Mouse (Mus musculus) stomach, embryonic 14.5 days (tissue): Measurements from ENCODE around the gene Hgd. TPM values are rescaled to one million over a fixed set of nuclear protein-coding genes. Genes with fewer than 3 reads are reported as not detected.

ENCODE experiments used
- ATAC-seq: fragments of 200-750 bp; cut with Nextera tagmentation; 2 replicates; pipeline ENCODE4 v1.8.0; 2017; ENCODE audit warnings: low read depth, moderate TSS enrichment; ENCODE audit not compliant: insufficient number of reproducible peaks, insufficient read depth, low FRiP score
- H3K27ac ChIP-seq: fragments of 300-500 bp; sonication (generic); 2 replicates; pipeline ENCODE4 v1.5.1; 2014; ENCODE audit warnings: mild to moderate bottlenecking, low read length, moderate library complexity, mixed read lengths
- H3K27me3 ChIP-seq: fragments of 300-500 bp; sonication (generic); 2 replicates; pipeline ENCODE4 v1.6.1; 2014; ENCODE audit warnings: low read length, control low read depth, mixed read lengths; ENCODE audit not compliant: control insufficient read depth, insufficient read depth
- H3K36me3 ChIP-seq: fragments of 300-500 bp; sonication (generic); 2 replicates; pipeline ENCODE4 v1.6.1; 2014; ENCODE audit warnings: mild to moderate bottlenecking, control low read depth, low read length, moderate library complexity, mixed read lengths; ENCODE audit not compliant: control insufficient read depth, insufficient read depth
- H3K4me1 ChIP-seq: fragments of 300-500 bp; sonication (generic); 2 replicates; pipeline ENCODE4 v1.6.1; 2014; ENCODE audit warnings: low read length, control low read depth, mixed read lengths; ENCODE audit not compliant: control insufficient read depth, insufficient read depth
- H3K4me2 ChIP-seq: fragments of 300-500 bp; sonication (generic); replicated peaks from 2 replicates; pipeline ENCODE4 v1.6.1; 2014; ENCODE audit warnings: low read depth, low read length, control low read depth
- H3K4me3 ChIP-seq: fragments of 300-500 bp; sonication (generic); 2 replicates; pipeline ENCODE4 v1.5.1; 2014; ENCODE audit warnings: low read depth, low read length, control low read depth
- H3K9ac ChIP-seq: fragments of 300-500 bp; sonication (generic); replicated peaks from 2 replicates; pipeline ENCODE4 v1.6.1; 2014; ENCODE audit warnings: low read depth, mild to moderate bottlenecking, control low read depth, low read length, moderate library complexity, mixed read lengths
- H3K9me3 ChIP-seq: fragments of 300-500 bp; sonication (generic); 2 replicates; pipeline ENCODE4 v1.6.1; 2016; ENCODE audit warnings: low read depth, low read length, control low read depth; ENCODE audit not compliant: control insufficient read depth
- WGBS: fragments of 180-500 bp; shearing (Covaris S2); extraction: QIAGEN DNeasy Blood & Tissue Kit; methylation state at CpG from one replicate; pipeline ENCODE4 v1.1.7; 2014; 5-methylcytosine and 5-hydroxymethylcytosine counted together
- polyA plus RNA-seq: library from polyadenylated mRNA; unstranded; fragments of >200 nt; fragmentation: Nextera tagmentation; extraction: Ambion mirVana; gene quantifications from 2 replicates; pipeline ENCODE4 v1.2.1, GENCODE M21; 2014

The Hgd gene
- polyA plus RNA-seq, 1 experiment from 2014 or later, result not detected

DNA sequence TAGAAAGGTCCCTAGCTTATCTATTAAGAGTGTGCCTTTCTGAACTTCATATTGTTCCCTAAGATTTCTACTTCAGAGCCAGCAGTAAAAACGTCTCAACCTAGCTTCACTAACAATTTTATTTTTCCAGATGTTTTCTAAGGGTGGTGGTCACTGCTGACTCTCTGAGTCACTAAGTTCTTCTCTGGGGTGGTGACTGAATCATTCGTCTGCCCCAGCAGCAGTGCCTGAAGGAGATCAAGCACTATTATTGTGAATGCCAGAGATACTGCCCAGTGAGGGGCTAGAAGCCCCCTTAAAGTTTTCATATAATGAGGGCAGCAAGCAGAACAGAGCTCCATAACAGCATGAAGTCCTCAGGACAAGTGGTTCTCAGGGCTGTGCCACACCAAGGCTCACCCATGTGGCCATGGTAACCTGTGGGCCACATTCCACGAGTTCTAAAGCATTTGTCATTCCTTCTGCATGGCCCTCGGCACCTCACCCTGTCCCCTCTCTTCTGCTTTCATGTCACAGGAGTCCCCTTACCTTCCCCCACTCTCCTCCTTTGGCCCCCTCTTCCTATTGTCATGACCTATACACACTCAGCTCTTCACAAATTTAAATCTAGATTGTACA is 90.8 kb downstream of the Hgd start:
- ATAC-seq, result no peak

GRCm38 (mm10) chr16:37675326-37675725 is 95.4 kb downstream of the Hgd start:
- H3K9ac ChIP-seq, result no peak overlapping the region
- H3K4me3 ChIP-seq, result no peak overlapping the region
- no peak for ATAC-seq
- no peaks in the 10 kb centered on the region for H3K4me1 ChIP-seq
- H3K9me3 ChIP-seq, result no peaks in the 10 kb centered on the region
- 88% methylated on average over 5 of the region's 5 CpGs for WGBS
- no peaks in the 10 kb centered on the region for H3K36me3 ChIP-seq
- H3K27me3 ChIP-seq, result no peaks in the 10 kb centered on the region
- H3K4me2 ChIP-seq, result no peak overlapping the region
- H3K27ac ChIP-seq, result no peak overlapping the region

More for the DNA sequence above, 90.8 kb downstream of the Hgd start:
- Histone ChIP-seq H3K36me3 (no peaks in the 10 kb centered on the region), H3K9ac (no peak overlapping the region), H3K27me3 (no peaks in the 10 kb centered on the region), H3K4me3 (no peak overlapping the region), H3K27ac (no peak overlapping the region), H3K4me1 (no peaks in the 10 kb centered on the region), H3K4me2 (no peak overlapping the region), H3K9me3 (no peaks in the 10 kb centered on the region)
- 32% methylated on average over 4 of the region's 4 CpGs for WGBS

GRCm38 (mm10) chr16:37676024-37676676 is 96.2 kb downstream of the Hgd start:
- no peaks in the 10 kb centered on the region for H3K36me3 ChIP-seq
- no peak overlapping the region for H3K4me2 ChIP-seq
- no peak overlapping the region for H3K27ac ChIP-seq
- H3K4me1 ChIP-seq, result no peaks in the 10 kb centered on the region
- no peak for ATAC-seq
- H3K9me3 ChIP-seq, result no peaks in the 10 kb centered on the region
- no peaks in the 10 kb centered on the region for H3K27me3 ChIP-seq
- H3K9ac ChIP-seq, result no peak overlapping the region
- no peak overlapping the region for H3K4me3 ChIP-seq
- WGBS, result 56% methylated on average over 17 of the region's 17 CpGs

DNA sequence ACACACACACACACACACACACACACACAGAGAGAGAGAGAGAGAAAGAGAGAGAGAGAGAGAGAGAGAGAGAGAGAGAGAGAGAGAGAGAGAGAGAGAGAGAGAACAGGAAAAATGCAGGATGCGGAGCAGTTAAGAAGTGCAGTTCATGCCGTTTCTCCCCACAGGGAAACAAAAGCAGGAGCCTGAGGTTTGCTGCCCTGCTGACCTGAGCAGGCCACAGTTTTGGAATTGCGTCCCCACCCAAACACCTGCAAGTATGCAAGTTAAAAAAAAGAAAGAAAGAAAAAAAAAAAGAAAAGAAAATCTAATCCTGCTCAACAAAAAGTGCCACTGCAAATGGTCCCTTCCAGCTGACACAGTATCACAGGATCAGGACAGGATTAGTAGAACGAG is 96.7 kb downstream of the Hgd start:
- Histone ChIP-seq H3K9me3 (no peaks in the 10 kb centered on the region), H3K27me3 (no peaks in the 10 kb centered on the region), H3K4me3 (no peak overlapping the region), H3K4me2 (no peak overlapping the region), H3K9ac (no peak overlapping the region), H3K36me3 (no peaks in the 10 kb centered on the region), H3K4me1 (no peaks in the 10 kb centered on the region), H3K27ac (no peak overlapping the region)
- 50% methylated on average over 4 of the region's 4 CpGs for WGBS
- no peak for ATAC-seq

- Histone ChIP-seq H3K9ac (no peak overlapping the region), H3K36me3 (no peaks in the 10 kb centered on the region), H3K4me3 (no peak overlapping the region), H3K27ac (no peak overlapping the region), H3K27me3 (no peaks in the 10 kb centered on the region), H3K4me2 (no peak overlapping the region), H3K9me3 (no peaks in the 10 kb centered on the region), H3K4me1 (no peaks in the 10 kb centered on the region)
- 83% methylated on average over 8 of the region's 8 CpGs for WGBS
- no peak for ATAC-seq
Observed at GRCm38 (mm10) chr16:37677586-37677985, 97.6 kb downstream of the Hgd start.

DNA sequence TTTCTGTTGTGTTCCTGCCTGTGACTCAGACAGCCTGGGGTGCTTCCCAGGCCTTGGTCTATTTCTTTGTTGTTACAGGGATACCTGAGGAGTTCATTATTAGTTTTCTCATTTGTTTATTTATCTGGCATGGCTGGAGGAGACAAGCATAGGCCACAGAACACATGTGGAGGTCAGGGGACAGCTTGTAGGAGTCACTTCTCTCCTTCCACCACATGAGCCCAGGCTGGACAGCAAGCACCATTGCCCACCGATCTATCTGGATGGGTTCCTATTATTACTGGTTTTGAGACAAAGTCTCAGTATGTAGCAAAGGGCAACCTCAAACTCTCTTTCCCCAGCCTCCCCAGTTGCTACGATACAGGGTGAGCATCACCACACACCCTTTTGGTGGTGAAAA is 100.3 kb downstream of the Hgd start:
- WGBS, result 90% methylated on average over 2 of the region's 2 CpGs
- ATAC-seq, result no peak

DNA sequence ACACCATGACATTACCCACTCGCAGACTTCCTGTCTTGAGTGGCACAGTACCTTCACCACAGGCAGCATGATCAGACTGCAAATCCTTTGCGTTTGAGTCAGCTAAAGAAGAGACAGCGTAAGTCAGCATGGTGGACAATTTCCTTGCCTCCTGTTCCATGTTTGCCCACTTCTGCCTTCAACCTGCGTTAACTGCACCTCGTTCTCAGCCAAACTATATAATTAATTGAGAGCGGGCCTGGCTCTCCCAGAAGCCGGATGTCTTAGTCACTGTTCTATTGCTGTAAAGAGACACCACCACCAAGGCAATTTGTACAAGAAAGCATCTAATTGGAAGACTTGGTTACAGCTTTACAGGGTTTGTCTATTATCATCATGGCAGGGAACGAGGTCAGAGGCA is 100.9 kb downstream of the Hgd start:
- no peaks in the 10 kb centered on the region for H3K27me3 ChIP-seq
- H3K36me3 ChIP-seq, result no peaks in the 10 kb centered on the region
- no peaks in the 10 kb centered on the region; the same call in none of the 2 replicates for H3K4me1 ChIP-seq
- H3K9me3 ChIP-seq, result no peaks in the 10 kb centered on the region
- no peak overlapping the region for H3K4me2 ChIP-seq
- no peak for ATAC-seq
- 69% methylated on average over 8 of the region's 8 CpGs for WGBS
- no peak overlapping the region for H3K4me3 ChIP-seq
- no peak overlapping the region for H3K9ac ChIP-seq
- H3K27ac ChIP-seq, result no peak overlapping the region

More for the DNA sequence above, 100.3 kb downstream of the Hgd start:
- H3K4me3 ChIP-seq, result no peak overlapping the region
- no peak overlapping the region for H3K4me2 ChIP-seq
- no peaks in the 10 kb centered on the region; the same call in none of the 2 replicates for H3K4me1 ChIP-seq
- no peak overlapping the region for H3K9ac ChIP-seq
- H3K36me3 ChIP-seq, result no peaks in the 10 kb centered on the region
- H3K9me3 ChIP-seq, result no peaks in the 10 kb centered on the region
- H3K27me3 ChIP-seq, result no peaks in the 10 kb centered on the region
- H3K27ac ChIP-seq, result no peak overlapping the region
